Mouse (Mus musculus): ENCODE measurements around the gene Gm11146. TPM values are rescaled to one million over a fixed set of nuclear protein-coding genes. Genes with fewer than 3 reads are reported as not detected.

Gene Gm11146
- polyA plus RNA-seq, 1 experiment from 2014 or later, result not detected

DNA sequence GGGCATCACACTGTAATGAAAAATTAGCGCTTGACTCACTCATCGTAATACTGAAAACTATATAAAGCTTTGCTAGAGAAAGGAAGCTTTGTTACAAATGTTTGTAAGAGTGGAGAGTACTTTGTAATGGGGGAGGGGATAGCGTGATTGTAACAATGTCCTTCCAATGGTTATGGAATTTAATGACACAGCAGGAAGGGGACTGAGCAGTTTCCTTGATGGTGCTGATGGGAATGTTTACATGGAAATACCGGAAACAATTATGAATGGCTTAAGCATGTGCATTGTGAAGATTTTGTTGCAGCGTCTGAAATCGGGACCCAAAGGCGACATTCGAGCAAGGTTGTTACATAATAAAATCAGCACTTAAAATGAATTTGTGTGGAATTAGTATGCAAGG, 32.4 kb downstream of the Gm11146 start:
- H3K4me2 ChIP-seq (replicated peaks; ENCODE audit: low read depth, low read length), result no peak overlapping the region
- no peak overlapping the region for H3K27ac ChIP-seq (ENCODE audit: low read length)
- no peaks in the 10 kb centered on the region for H3K9me3 ChIP-seq (ENCODE audit: low read length)
- H3K9ac ChIP-seq (replicated peaks; ENCODE audit: low read length), result no peak overlapping the region
- no peaks in the 10 kb centered on the region for H3K27me3 ChIP-seq (ENCODE audit: insufficient read depth, low read length)
- no peak for ATAC-seq (ENCODE audit: low FRiP score, low TSS enrichment)
- no peaks in the 10 kb centered on the region for H3K4me1 ChIP-seq (ENCODE audit: insufficient read depth, low read length)
- no peaks in the 10 kb centered on the region for H3K36me3 ChIP-seq (ENCODE audit: insufficient read depth, low read length)
- H3K4me3 ChIP-seq (ENCODE audit: low read length), result no peak overlapping the region
- WGBS, result 89% methylated on average over 8 of the region's 8 CpGs

DNA sequence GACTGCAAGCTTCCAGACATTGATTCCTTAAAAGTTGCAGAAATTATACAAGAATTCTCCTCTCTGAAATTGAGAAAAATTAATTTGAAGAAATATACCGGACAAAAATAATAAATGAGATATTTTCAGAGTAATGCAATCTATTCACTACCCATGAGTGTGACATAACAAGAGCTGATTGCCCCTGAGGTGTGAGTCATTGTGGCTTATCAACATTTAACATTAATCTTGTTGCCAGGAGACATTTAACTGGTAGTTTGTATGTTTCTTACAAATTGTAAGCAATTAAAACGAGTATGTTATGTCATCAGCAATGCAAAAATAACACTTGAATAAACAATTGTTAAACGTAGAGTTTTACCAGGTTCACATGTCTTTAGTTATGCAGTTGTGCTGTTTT, 33.5 kb downstream of the Gm11146 start:
- Histone ChIP-seq H3K4me3 (ENCODE audit: low read length) (no peak overlapping the region), H3K9me3 (ENCODE audit: low read length) (no peaks in the 10 kb centered on the region), H3K4me2 (replicated peaks; ENCODE audit: low read depth, low read length) (no peak overlapping the region), H3K9ac (replicated peaks; ENCODE audit: low read length) (no peak overlapping the region), H3K36me3 (ENCODE audit: insufficient read depth, low read length) (no peaks in the 10 kb centered on the region), H3K27ac (ENCODE audit: low read length) (no peak overlapping the region), H3K27me3 (ENCODE audit: insufficient read depth, low read length) (no peaks in the 10 kb centered on the region), H3K4me1 (ENCODE audit: insufficient read depth, low read length) (no peaks in the 10 kb centered on the region)
- no peak for ATAC-seq (ENCODE audit: low FRiP score, low TSS enrichment)
- 70% methylated on average over 3 of the region's 3 CpGs for WGBS

GRCm38 (mm10) chr16:77562852-77563251, 39.0 kb downstream of the Gm11146 start:
- H3K27me3 ChIP-seq (ENCODE audit: insufficient read depth, low read length), result no peaks in the 10 kb centered on the region
- H3K27ac ChIP-seq (ENCODE audit: low read length), result no peak overlapping the region
- no peaks in the 10 kb centered on the region for H3K36me3 ChIP-seq (ENCODE audit: insufficient read depth, low read length)
- H3K4me3 ChIP-seq (ENCODE audit: low read length), result no peak overlapping the region
- 29% methylated on average over 3 of the region's 3 CpGs for WGBS
- peak; percentile 79; the same call in 1 of the 2 replicates for ATAC-seq (ENCODE audit: low FRiP score, low TSS enrichment)
- H3K4me1 ChIP-seq (ENCODE audit: insufficient read depth, low read length), result no peaks in the 10 kb centered on the region
- H3K4me2 ChIP-seq (replicated peaks; ENCODE audit: low read depth, low read length), result no peak overlapping the region
- no peaks in the 10 kb centered on the region for H3K9me3 ChIP-seq (ENCODE audit: low read length)
- no peak overlapping the region for H3K9ac ChIP-seq (replicated peaks; ENCODE audit: low read length)

- no peaks in the 10 kb centered on the region for H3K36me3 ChIP-seq (ENCODE audit: insufficient read depth, low read length)
- no peaks in the 10 kb centered on the region for H3K4me1 ChIP-seq (ENCODE audit: insufficient read depth, low read length)
- H3K9ac ChIP-seq (replicated peaks; ENCODE audit: low read length), result no peak overlapping the region
- no peaks in the 10 kb centered on the region for H3K27me3 ChIP-seq (ENCODE audit: insufficient read depth, low read length)
- no peak overlapping the region for H3K4me3 ChIP-seq (ENCODE audit: low read length)
- H3K27ac ChIP-seq (ENCODE audit: low read length), result no peak overlapping the region
- 79% methylated on average over 10 of the region's 10 CpGs for whole genome bisulfite sequencing
- H3K4me2 ChIP-seq (replicated peaks; ENCODE audit: low read depth, low read length), result no peak overlapping the region
- H3K9me3 ChIP-seq (ENCODE audit: low read length), result no peaks in the 10 kb centered on the region
- ATAC-seq (ENCODE audit: low FRiP score, low TSS enrichment), result no peak
Measured at GRCm38 (mm10) chr16:77556446-77557105, 45.3 kb downstream of the Gm11146 start.

DNA sequence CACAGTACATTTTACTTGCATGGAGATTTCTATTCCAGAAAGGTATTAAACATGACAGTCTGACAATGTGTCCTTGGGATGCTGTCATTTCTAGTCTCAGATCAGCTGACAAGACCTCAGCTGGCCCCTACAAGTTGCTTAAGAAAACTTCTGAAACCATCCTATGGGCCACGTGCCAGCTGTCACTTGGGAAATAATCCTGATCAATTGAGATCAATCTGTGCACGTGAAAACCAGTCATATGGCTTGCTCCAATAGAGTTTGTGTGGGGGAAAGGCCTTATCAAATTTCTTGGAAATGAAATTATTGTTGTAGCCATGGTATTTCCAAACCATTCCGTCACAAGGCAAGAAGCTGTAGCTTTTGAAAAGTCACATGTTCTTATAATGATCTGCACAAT, 50.8 kb downstream of the Gm11146 start:
- no peak overlapping the region for H3K4me3 ChIP-seq (ENCODE audit: low read length)
- no peak overlapping the region for H3K27ac ChIP-seq (ENCODE audit: low read length)
- no peaks in the 10 kb centered on the region for H3K27me3 ChIP-seq (ENCODE audit: insufficient read depth, low read length)
- WGBS, result 86% methylated on average over 3 of the region's 3 CpGs
- H3K9ac ChIP-seq (replicated peaks; ENCODE audit: low read length), result no peak overlapping the region
- H3K9me3 ChIP-seq (ENCODE audit: low read length), result no peaks in the 10 kb centered on the region
- H3K4me1 ChIP-seq (ENCODE audit: insufficient read depth, low read length), result no peaks in the 10 kb centered on the region
- ATAC-seq (ENCODE audit: low FRiP score, low TSS enrichment), result no peak
- H3K4me2 ChIP-seq (replicated peaks; ENCODE audit: low read depth, low read length), result no peak overlapping the region
- H3K36me3 ChIP-seq (ENCODE audit: insufficient read depth, low read length), result no peaks in the 10 kb centered on the region

MicroRNAs encoded within 50 kb of the gene (microRNA counts, 519-probe panel; counts per million panel counts)
- microRNA mmu-miR-125b-5p, result 5,569 counts per million, percentile 100 among the panel's probes with 10 or more counts
- microRNA mmu-miR-99a, result 4,301 counts per million, percentile 92 among the panel's probes with 10 or more counts

Small RNAs within 50 kb of the gene (microRNA-seq; reads per million reads assigned to microRNA genes)
- 300 reads per million, percentile 69 among the genes with 10 or more reads in this experiment for gene Mir125b-2
- gene Mir99a, result 33,617 reads per million, percentile 98 among the genes with 10 or more reads in this experiment
- gene Mirlet7c-1, result 152 reads per million, percentile 60 among the genes with 10 or more reads in this experiment

Data from kidney, embryonic 16.5 days (tissue).